ENCODE assay signal across 1 mouse cellular context in the genomic region with DNA sequence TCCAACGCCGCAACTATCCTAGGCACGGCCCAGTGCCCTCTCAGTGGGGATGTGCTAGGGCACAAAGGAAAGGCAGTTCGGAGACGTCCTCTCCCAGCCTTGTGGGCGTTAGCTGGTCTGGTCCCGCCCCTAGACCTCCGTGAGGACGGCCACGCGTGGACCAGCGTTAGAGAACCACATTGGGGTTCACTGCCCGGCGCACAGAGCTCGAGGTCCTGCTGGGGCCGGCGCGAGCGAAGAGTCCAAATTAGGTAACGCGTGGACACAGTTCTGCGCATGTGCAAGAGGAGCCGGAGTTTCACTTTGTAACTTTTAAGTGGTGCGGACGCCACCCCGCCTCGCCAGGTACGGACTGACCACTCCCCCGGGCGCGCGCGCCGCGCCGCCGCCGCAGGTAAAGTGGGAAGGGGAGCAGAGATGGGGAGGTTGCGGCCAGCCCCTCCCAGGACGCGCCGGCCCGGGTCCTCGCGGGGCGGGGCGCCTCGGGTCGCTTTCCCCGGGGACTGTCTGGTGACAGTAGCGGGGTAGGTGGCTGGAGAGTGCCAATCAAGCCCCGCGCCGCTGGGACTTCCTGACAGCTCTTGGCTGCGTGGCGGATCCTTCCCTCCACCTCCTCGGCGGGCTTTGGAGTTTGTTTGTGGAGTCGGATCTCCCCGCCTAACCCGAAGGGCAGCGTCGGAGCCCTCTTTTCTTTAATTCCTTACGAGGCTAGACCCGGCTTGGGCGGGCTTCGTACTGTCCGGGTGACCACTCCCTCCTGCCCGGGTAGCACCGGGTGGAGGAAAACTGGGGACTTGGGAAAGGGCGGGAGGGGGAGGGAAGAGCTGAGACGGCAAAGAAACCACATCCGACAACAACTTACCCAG.
A peak's percentile ranks its signal among the peaks of the same experiment; 100 is the strongest.
TF ChIP-seq lines count a peak whose summit lies in the region.

A gene (plus strand): TSS at position 179 of the 866 bp plus-strand sequence.

TF ChIP-seq in CH12.LX, 34 proteins besides CTCF, POLR2A, EP300 and RAD21 (continued from another document):
- TF ChIP-seq HCFC1 (IDR thresholded peaks at IDR 0.05; ENCODE audit: low read depth, low read length) = peak; percentile 12; the same call in 1 of the 2 replicates
- TF ChIP-seq ZKSCAN1 (IDR thresholded peaks at IDR 0.05; ENCODE audit: borderline replicate concordance, low read depth, low read length) = no peak
- no peak for TF ChIP-seq USF2 (conservative IDR thresholded peaks at IDR 0.05; ENCODE audit: low read depth, low read length)
